Mouse (Mus musculus): ENCODE measurements at regions not wholly inside any gene's neighbourhood (a gene's known extent, or its start where the extent isn't known, plus 50 kb on each side); places are given as distances from the start of the nearest gene placed in this dataset.

DNA sequence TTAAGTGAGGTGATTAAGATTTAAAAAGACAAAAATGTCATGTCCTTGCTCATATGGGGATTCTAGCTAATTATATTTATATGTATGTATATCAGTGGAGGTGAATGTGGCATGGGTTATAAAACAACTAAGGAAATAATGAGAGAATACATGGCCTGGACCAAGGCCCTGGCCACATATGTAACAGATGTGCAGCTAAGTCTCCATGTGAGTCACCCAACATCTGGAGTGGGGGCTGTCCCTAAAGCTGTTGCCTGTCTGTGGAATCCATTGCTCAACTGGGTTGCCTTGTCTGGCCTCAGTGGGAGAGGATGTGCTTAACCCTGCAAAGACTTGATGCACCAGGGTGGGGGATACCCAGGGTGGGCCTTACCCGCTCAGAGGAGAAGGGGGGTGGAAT is 551.5 kb upstream of the Fbxo33 start:
- Histone ChIP-seq H3K9me3 (ENCODE audit: control insufficient read depth, low read length) (no peaks in the 10 kb centered on the region), H3K27me3 (ENCODE audit: control insufficient read depth, insufficient read depth, low read length) (no peaks in the 10 kb centered on the region), H3K36me3 (replicated peaks; ENCODE audit: control insufficient read depth, insufficient read depth) (no peaks in the 10 kb centered on the region), H3K9ac (no peak overlapping the region), H3K27ac (no peak overlapping the region), H3K4me1 (replicated peaks; ENCODE audit: control insufficient read depth, insufficient read depth, low read length) (no peaks in the 10 kb centered on the region), H3K4me2 (replicated peaks) (no peak overlapping the region), H3K4me3 (replicated peaks; ENCODE audit: low read length) (no peak overlapping the region)
- WGBS, result 100% methylated on average over 1 of the region's 1 CpGs
- ATAC-seq (ENCODE audit: low FRiP score) (no peak), DNase-seq (ENCODE audit: low spot score) (no peak)

DNA sequence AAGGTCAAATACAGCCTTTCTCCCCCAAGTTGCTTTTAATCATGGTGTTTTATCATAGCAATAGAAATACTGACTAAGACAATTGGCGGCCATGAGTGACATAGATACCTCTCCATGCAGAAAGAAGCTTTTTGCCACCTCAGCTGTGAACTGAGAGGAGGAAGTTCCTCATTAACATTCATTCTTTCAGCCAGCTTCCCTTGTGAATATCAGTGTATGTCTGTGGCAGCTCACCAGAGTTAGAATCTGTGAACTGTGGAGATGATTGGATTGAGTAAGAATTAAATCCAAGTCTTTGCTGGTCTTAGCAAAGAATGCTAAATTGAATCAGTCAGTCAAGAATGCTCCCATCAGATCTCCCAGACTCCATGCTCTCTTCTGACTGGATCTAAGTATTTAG is 542.7 kb upstream of the Fbxo33 start:
- H3K27me3 ChIP-seq (ENCODE audit: control insufficient read depth, insufficient read depth, low read length), result no peaks in the 10 kb centered on the region
- WGBS, result 94% methylated on average over 1 of the region's 1 CpGs
- H3K4me1 ChIP-seq (replicated peaks; ENCODE audit: control insufficient read depth, insufficient read depth, low read length), result no peaks in the 10 kb centered on the region
- H3K4me3 ChIP-seq (replicated peaks; ENCODE audit: low read length), result no peak overlapping the region
- H3K27ac ChIP-seq, result no peak overlapping the region
- H3K9ac ChIP-seq, result no peak overlapping the region
- ATAC-seq (ENCODE audit: low FRiP score), result no peak
- DNase-seq (ENCODE audit: low spot score), result no peak
- no peak overlapping the region for H3K4me2 ChIP-seq (replicated peaks)
- H3K36me3 ChIP-seq (replicated peaks; ENCODE audit: control insufficient read depth, insufficient read depth), result no peaks in the 10 kb centered on the region
- no peaks in the 10 kb centered on the region for H3K9me3 ChIP-seq (ENCODE audit: control insufficient read depth, low read length)

DNA sequence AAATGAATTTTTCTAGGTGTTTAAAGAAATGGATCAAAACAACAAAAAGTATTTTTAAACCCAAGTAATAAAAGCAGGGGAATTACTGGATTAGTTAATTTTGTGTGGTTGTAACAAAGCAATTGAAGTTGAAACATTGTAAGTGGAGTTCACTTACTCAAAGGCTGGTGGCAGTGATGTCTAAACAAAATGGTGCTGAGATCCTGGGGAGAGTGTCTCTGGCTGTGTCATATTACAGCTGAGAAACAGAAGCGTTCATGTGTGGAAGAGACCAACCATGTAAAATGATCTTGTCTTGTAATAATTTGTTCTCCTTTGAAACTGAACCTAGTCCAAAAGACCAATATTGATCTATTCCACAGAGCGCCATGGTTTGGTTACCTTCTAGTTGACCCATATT is 525.2 kb upstream of the Fbxo33 start:
- no peak overlapping the region for H3K4me3 ChIP-seq (replicated peaks; ENCODE audit: low read length)
- H3K27me3 ChIP-seq (ENCODE audit: control insufficient read depth, insufficient read depth, low read length), result no peaks in the 10 kb centered on the region
- H3K9me3 ChIP-seq (ENCODE audit: control insufficient read depth, low read length), result no peaks in the 10 kb centered on the region
- no peak overlapping the region for H3K27ac ChIP-seq
- ATAC-seq (ENCODE audit: low FRiP score), result no peak
- 94% methylated on average over 2 of the region's 2 CpGs for WGBS
- H3K9ac ChIP-seq, result no peak overlapping the region
- H3K4me2 ChIP-seq (replicated peaks), result no peak overlapping the region
- H3K4me1 ChIP-seq (replicated peaks; ENCODE audit: control insufficient read depth, insufficient read depth, low read length), result 0 out of 2 replicates have a peak, but pooled peaks cover 3% of the 10 kb centered on the region
- H3K36me3 ChIP-seq (replicated peaks; ENCODE audit: control insufficient read depth, insufficient read depth), result no peaks in the 10 kb centered on the region
- no peak for DNase-seq (ENCODE audit: low spot score)

DNA sequence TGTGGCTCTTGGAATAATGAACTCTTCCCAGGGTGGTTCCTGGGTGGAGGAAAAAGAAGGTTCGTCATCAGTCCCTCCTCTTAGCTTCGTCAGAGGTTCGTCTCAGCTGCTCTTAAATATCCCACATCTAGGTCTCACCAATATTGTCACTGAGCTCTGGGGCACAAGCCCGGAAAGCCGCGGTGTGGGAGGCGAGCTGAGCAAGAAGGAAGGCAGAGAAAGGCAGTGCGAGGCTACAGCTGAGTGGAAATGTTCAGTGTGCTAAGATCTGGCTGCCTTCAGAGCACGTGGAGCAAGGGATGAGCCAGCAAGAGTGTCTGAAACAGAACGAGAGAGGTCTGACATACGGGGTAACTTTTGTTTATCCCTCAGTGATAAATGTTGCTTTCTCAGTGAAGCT is 523.7 kb upstream of the Fbxo33 start:
- DNase-seq (ENCODE audit: low spot score) (no peak), ATAC-seq (ENCODE audit: low FRiP score) (no peak)
- Histone ChIP-seq H3K9ac (no peak overlapping the region), H3K9me3 (ENCODE audit: control insufficient read depth, low read length) (no peaks in the 10 kb centered on the region), H3K4me3 (replicated peaks; ENCODE audit: low read length) (no peak overlapping the region), H3K4me1 (replicated peaks; ENCODE audit: control insufficient read depth, insufficient read depth, low read length) (0 out of 2 replicates have a peak, but pooled peaks cover 3% of the 10 kb centered on the region), H3K27ac (no peak overlapping the region), H3K36me3 (replicated peaks; ENCODE audit: control insufficient read depth, insufficient read depth) (no peaks in the 10 kb centered on the region), H3K4me2 (replicated peaks) (no peak overlapping the region), H3K27me3 (ENCODE audit: control insufficient read depth, insufficient read depth, low read length) (no peaks in the 10 kb centered on the region)
- WGBS, result 90% methylated on average over 11 of the region's 11 CpGs

DNA sequence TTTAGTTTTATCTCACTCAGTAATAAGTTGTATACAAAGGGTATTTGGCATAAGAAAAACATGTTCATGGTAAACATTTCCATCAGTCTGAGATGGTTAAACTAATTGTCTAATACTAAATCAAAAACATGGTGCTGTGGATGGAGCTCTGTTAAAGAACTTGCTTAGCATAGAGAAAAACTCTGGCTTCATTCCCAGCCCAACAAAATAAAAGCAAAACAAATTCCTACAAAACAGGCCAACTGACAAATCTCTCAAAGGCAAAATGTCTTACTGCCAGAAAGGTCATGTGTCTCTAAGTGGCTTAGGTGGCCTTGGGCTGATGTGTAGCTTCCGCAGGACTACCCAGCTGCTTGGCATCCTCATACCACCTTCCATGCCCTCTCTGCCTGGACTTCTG is 505.4 kb upstream of the Fbxo33 start:
- DNase-seq (ENCODE audit: low spot score) (no peak), ATAC-seq (ENCODE audit: low FRiP score) (no peak)
- H3K4me2 ChIP-seq (replicated peaks), result no peak overlapping the region
- WGBS, result 93% methylated on average over 1 of the region's 1 CpGs
- H3K4me3 ChIP-seq (replicated peaks; ENCODE audit: low read length), result no peak overlapping the region
- no peaks in the 10 kb centered on the region for H3K9me3 ChIP-seq (ENCODE audit: control insufficient read depth, low read length)
- H3K27ac ChIP-seq, result no peak overlapping the region
- no peaks in the 10 kb centered on the region for H3K27me3 ChIP-seq (ENCODE audit: control insufficient read depth, insufficient read depth, low read length)
- no peaks in the 10 kb centered on the region for H3K36me3 ChIP-seq (replicated peaks; ENCODE audit: control insufficient read depth, insufficient read depth)
- H3K4me1 ChIP-seq (replicated peaks; ENCODE audit: control insufficient read depth, insufficient read depth, low read length), result no peaks in the 10 kb centered on the region
- no peak overlapping the region for H3K9ac ChIP-seq

DNA sequence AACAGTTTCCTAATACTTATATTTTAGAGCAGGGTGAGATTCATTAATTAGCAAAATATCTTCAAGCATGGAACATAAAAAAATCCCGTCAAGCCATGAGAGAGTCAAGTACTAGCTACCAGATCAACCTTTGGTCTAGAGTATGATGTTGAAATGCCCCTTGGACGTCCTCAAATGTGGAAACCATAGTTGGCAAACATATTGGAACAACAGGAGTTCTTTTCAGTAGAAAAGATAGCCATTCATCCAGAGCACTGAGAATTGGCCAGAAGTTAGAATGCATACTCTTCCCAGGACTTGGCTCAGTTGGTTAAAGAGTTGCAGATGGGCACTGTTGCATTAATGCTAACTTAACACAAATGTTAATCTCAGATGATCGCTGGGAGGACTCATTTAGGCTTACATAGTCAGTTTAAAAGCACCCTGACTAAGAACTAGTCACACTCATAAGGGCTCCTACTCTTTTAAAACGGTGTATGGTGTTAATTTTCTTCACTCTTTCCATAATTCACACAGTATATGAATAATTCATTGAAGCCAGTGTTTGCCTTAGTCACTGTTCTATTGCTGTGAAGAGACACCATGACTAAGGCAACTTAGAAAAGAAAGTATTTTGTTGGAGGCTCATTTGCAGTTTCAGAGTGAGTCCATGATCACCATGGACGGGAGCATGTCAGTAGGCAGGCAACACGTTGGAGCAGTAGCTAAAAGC is 503.1 kb upstream of the Fbxo33 start:
- ATAC-seq (ENCODE audit: low FRiP score), result no peak
- no peak overlapping the region for H3K9ac ChIP-seq
- H3K27me3 ChIP-seq (ENCODE audit: control insufficient read depth, insufficient read depth, low read length), result no peaks in the 10 kb centered on the region
- H3K36me3 ChIP-seq (replicated peaks; ENCODE audit: control insufficient read depth, insufficient read depth), result no peaks in the 10 kb centered on the region
- H3K9me3 ChIP-seq (ENCODE audit: control insufficient read depth, low read length), result no peaks in the 10 kb centered on the region
- no peaks in the 10 kb centered on the region for H3K4me1 ChIP-seq (replicated peaks; ENCODE audit: control insufficient read depth, insufficient read depth, low read length)
- H3K4me2 ChIP-seq (replicated peaks), result no peak overlapping the region
- H3K27ac ChIP-seq, result no peak overlapping the region
- no peak for DNase-seq (ENCODE audit: low spot score)
- WGBS, result 80% methylated on average over 6 of the region's 6 CpGs
- no peak overlapping the region for H3K4me3 ChIP-seq (replicated peaks; ENCODE audit: low read length)

DNA sequence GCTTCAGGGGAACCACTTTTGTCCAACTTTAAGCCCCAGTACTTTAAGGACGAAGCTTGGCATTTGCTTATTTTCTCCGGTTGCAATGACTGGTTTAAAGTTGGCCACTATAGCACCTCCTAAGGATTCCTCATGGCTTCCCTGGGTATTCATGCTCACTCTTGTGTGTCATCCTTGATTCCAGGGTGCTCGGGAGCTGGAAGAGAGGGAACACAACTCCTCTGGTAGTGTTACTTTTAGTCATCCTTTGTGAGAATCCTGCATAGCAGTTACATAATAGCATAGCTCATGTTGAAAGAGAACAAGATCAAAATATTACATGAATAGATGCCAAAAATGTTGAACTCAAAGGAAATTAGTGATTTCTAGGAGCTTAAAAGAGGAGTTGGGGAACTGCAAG is 493.7 kb upstream of the Fbxo33 start:
- WGBS, result 73% methylated on average over 3 of the region's 3 CpGs
- no peaks in the 10 kb centered on the region for H3K4me1 ChIP-seq (replicated peaks; ENCODE audit: control insufficient read depth, insufficient read depth, low read length)
- no peak overlapping the region for H3K27ac ChIP-seq
- no peaks in the 10 kb centered on the region for H3K36me3 ChIP-seq (replicated peaks; ENCODE audit: control insufficient read depth, insufficient read depth)
- H3K4me2 ChIP-seq (replicated peaks), result no peak overlapping the region
- no peak for ATAC-seq (ENCODE audit: low FRiP score)
- H3K9ac ChIP-seq, result no peak overlapping the region
- no peak overlapping the region for H3K4me3 ChIP-seq (replicated peaks; ENCODE audit: low read length)
- H3K9me3 ChIP-seq (ENCODE audit: control insufficient read depth, low read length), result no peaks in the 10 kb centered on the region
- H3K27me3 ChIP-seq (ENCODE audit: control insufficient read depth, insufficient read depth, low read length), result no peaks in the 10 kb centered on the region
- DNase-seq (ENCODE audit: low spot score), result no peak

DNA sequence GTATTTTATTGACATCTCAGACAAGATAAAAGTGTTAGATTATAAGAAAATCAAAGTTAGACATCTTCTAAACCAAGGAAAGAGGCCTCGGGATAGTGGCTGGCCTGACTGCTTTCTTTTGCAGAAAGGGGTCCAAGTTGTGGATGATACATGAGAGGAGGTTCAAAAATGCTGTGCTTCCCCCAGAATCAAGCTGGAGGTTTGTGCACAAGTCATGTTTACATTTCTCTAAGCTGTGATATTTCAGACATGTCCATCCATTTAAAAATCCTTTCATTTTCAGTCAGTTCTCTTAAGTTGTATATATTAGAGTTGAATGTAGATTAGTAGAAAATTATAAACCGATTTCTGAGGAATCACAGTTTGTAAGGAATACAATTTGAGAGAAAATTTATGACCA is 463.7 kb upstream of the Fbxo33 start:
- no peak for ATAC-seq (ENCODE audit: low FRiP score)
- Histone ChIP-seq H3K9me3 (ENCODE audit: control insufficient read depth, low read length) (no peaks in the 10 kb centered on the region), H3K36me3 (replicated peaks; ENCODE audit: control insufficient read depth, insufficient read depth) (no peaks in the 10 kb centered on the region), H3K27ac (no peak overlapping the region), H3K4me3 (replicated peaks; ENCODE audit: low read length) (no peak overlapping the region), H3K4me1 (replicated peaks; ENCODE audit: control insufficient read depth, insufficient read depth, low read length) (no peaks in the 10 kb centered on the region), H3K4me2 (replicated peaks) (no peak overlapping the region), H3K9ac (no peak overlapping the region), H3K27me3 (ENCODE audit: control insufficient read depth, insufficient read depth, low read length) (no peaks in the 10 kb centered on the region)
- DNase-seq (ENCODE audit: low spot score), result no peak
- WGBS, result 93% methylated on average over 2 of the region's 2 CpGs

DNA sequence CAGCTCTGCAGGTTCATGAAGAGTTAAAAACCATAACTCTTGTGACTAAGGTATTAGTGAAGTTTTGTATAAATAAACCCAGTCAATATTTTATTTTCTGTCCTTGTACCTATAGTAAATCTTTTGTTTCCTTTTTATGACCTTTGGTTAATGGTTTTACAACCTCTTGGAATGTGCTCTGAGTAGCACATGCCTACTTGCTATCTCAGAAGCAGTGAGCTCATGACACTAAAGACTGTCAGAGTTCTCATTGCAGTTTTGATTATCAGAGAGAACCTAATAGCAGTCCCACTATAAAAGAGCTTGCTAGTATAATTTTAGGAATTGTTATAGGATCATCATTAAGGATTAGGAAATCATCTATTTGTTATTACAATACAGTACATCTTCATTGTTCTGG is 443.6 kb upstream of the Fbxo33 start:
- H3K9me3 ChIP-seq (ENCODE audit: control insufficient read depth, low read length), result no peaks in the 10 kb centered on the region
- H3K4me1 ChIP-seq (replicated peaks; ENCODE audit: control insufficient read depth, insufficient read depth, low read length), result no peaks in the 10 kb centered on the region
- H3K4me2 ChIP-seq (replicated peaks), result no peak overlapping the region
- H3K27ac ChIP-seq, result no peak overlapping the region
- ATAC-seq (ENCODE audit: low FRiP score) (no peak), DNase-seq (ENCODE audit: low spot score) (peak; percentile 18)
- H3K27me3 ChIP-seq (ENCODE audit: control insufficient read depth, insufficient read depth, low read length), result no peaks in the 10 kb centered on the region
- no peaks in the 10 kb centered on the region for H3K36me3 ChIP-seq (replicated peaks; ENCODE audit: control insufficient read depth, insufficient read depth)
- no peak overlapping the region for H3K9ac ChIP-seq
- H3K4me3 ChIP-seq (replicated peaks; ENCODE audit: low read length), result no peak overlapping the region

DNA sequence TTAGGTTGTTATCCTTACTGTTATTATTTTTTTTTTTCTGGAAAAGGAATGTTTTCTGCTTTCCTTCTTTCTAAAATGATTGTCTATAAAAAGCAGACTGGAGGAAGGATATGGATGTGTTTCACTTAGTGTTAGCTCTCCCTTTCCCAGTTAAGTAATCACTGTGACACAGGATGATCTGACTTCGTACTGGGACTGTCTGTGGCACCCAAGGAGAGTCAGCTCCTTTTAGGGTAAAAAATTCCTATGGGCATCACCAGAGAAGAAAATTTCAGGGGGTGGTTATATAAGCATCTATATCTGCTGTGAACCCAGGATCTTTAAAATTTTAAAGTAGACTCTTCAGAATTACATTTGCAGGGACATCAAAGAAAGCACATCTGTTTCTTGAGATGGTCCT is 411.2 kb upstream of the Fbxo33 start:
- no peak overlapping the region for H3K9ac ChIP-seq
- DNase-seq (ENCODE audit: low spot score), result no peak
- no peaks in the 10 kb centered on the region for H3K9me3 ChIP-seq (ENCODE audit: control insufficient read depth, low read length)
- no peaks in the 10 kb centered on the region for H3K36me3 ChIP-seq (replicated peaks; ENCODE audit: control insufficient read depth, insufficient read depth)
- no peak overlapping the region for H3K4me2 ChIP-seq (replicated peaks)
- H3K27ac ChIP-seq, result no peak overlapping the region
- H3K27me3 ChIP-seq (ENCODE audit: control insufficient read depth, insufficient read depth, low read length), result no peaks in the 10 kb centered on the region
- no peak for ATAC-seq (ENCODE audit: low FRiP score)
- no peaks in the 10 kb centered on the region for H3K4me1 ChIP-seq (replicated peaks; ENCODE audit: control insufficient read depth, insufficient read depth, low read length)
- H3K4me3 ChIP-seq (replicated peaks; ENCODE audit: low read length), result no peak overlapping the region
- 74% methylated on average over 1 of the region's 1 CpGs for WGBS

Data from hindbrain, embryonic 14.5 days (tissue).